Mouse (Mus musculus): ENCODE measurements around the gene Trit1. TPM values are rescaled to one million over a fixed set of nuclear protein-coding genes. Genes with fewer than 3 reads are reported as not detected.
A peak's percentile ranks its signal among the peaks of the same experiment; 100 is the strongest.

Gene Trit1
- polyA plus RNA-seq, 1 experiment: 2.7 TPM

DNA sequence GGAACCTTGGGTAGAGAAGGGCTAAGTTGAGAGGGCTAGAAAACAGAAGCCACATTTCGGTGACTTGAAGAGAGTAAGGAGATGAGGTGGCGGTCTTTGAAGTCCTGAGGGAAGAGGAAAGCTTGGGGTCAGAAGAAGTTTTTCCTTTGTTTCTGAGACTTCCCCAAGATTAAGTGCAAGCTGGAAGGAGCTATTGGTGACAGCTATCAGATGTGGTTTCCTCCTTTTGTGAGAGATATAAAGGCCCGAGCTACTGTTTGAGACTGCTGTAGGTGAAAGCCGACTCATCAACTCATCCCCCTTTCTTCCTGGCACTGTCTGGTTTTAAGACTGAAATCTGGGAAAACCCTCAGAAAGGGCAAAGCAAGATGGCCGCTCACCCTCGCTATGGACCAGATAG, 52.2 kb downstream of the Trit1 start:
- Histone ChIP-seq H3K36me3 (ENCODE audit: control insufficient read depth, insufficient read depth, low read length) (no peaks in the 10 kb centered on the region), H3K4me3 (ENCODE audit: low read depth, low read length) (no peak overlapping the region), H3K27me3 (ENCODE audit: control insufficient read depth, insufficient read depth, low read length) (no peaks in the 10 kb centered on the region), H3K4me1 (ENCODE audit: control insufficient read depth, insufficient read depth, insufficient read length, low read length) (no peaks in the 10 kb centered on the region), H3K27ac (ENCODE audit: insufficient read depth, low read depth, low read length) (no peak overlapping the region)
- no peak for TF ChIP-seq POLR2A (IDR thresholded peaks at IDR 0.05; ENCODE audit: low read depth, low read length)
- TF ChIP-seq CTCF (IDR thresholded peaks at IDR 0.05; ENCODE audit: extremely low read depth, insufficient read length, insufficient replicate concordance, low read depth, low read length): no peak
- WGBS: 83% methylated on average over 6 of the region's 6 CpGs

GRCm38 (mm10) chr4:123071266-123071966, 55.0 kb downstream of the Trit1 start:
- Histone ChIP-seq H3K4me1 (ENCODE audit: control insufficient read depth, insufficient read depth, insufficient read length, low read length) (no peaks in the 10 kb centered on the region), H3K27me3 (ENCODE audit: control insufficient read depth, insufficient read depth, low read length) (no peaks in the 10 kb centered on the region), H3K27ac (ENCODE audit: insufficient read depth, low read depth, low read length) (no peak overlapping the region), H3K36me3 (ENCODE audit: control insufficient read depth, insufficient read depth, low read length) (no peaks in the 10 kb centered on the region), H3K4me3 (ENCODE audit: low read depth, low read length) (no peak overlapping the region; the same call in 1 of the 2 replicates)
- TF ChIP-seq CTCF (IDR thresholded peaks at IDR 0.05; ENCODE audit: extremely low read depth, insufficient read length, insufficient replicate concordance, low read depth, low read length): peak; percentile 50; the same call in 1 of the 2 replicates
- TF ChIP-seq POLR2A (IDR thresholded peaks at IDR 0.05; ENCODE audit: low read depth, low read length): no peak
- 8% methylated on average over 13 of the region's 13 CpGs for WGBS

DNA sequence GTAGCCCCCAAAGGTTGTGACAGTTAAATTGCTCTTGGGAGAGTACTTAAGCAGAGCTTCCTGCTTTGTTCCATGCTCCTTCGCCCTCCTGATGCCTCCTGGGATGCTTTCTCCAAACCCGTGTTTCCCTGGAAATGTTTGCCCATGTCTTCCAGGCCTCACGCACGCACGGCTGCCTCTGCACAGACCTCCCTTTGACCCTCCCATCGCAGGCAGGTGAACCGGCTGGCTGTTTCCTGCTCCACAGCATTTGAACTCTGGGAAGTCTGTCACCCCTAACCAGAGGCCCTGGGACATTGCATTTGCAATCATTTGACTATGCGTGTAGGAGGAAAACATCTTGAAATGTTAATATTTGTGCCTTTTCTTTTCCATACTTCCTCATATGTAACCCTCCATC, 60.5 kb downstream of the Trit1 start:
- TF ChIP-seq CTCF (IDR thresholded peaks at IDR 0.05; ENCODE audit: extremely low read depth, insufficient read length, insufficient replicate concordance, low read depth, low read length) (no peak), POLR2A (IDR thresholded peaks at IDR 0.05; ENCODE audit: low read depth, low read length) (no peak)
- Histone ChIP-seq H3K4me1 (ENCODE audit: control insufficient read depth, insufficient read depth, insufficient read length, low read length) (peaks cover 11% of the 10 kb centered on the region), H3K27ac (ENCODE audit: insufficient read depth, low read depth, low read length) (no peak overlapping the region), H3K36me3 (ENCODE audit: control insufficient read depth, insufficient read depth, low read length) (no peaks in the 10 kb centered on the region), H3K27me3 (ENCODE audit: control insufficient read depth, insufficient read depth, low read length) (no peaks in the 10 kb centered on the region), H3K4me3 (ENCODE audit: low read depth, low read length) (no peak overlapping the region)
- 46% methylated on average over 8 of the region's 8 CpGs for WGBS

DNA sequence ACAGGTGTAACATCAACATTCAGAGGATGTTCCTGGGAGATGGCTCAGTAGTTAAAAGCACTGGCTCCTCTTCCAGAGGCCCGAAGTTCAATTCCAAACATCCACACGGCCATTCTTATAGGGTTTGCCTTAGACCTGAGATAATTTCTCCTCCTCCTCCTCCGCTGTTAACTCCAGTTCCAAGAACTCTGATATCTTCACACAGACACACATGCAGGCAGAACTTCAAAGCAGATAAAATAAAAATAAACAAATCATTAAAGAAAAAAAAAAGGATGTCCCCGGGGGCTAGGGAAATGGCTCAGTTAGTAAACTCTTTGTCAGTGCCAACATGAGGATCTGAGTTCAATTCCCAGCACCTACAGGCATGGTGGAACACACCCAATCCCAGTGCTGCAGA, 61.8 kb downstream of the Trit1 start:
- 32% methylated on average over 4 of the region's 4 CpGs for WGBS
- Histone ChIP-seq H3K4me1 (ENCODE audit: control insufficient read depth, insufficient read depth, insufficient read length, low read length) (peaks cover 11% of the 10 kb centered on the region), H3K27me3 (ENCODE audit: control insufficient read depth, insufficient read depth, low read length) (no peaks in the 10 kb centered on the region), H3K4me3 (ENCODE audit: low read depth, low read length) (no peak overlapping the region), H3K36me3 (ENCODE audit: control insufficient read depth, insufficient read depth, low read length) (no peaks in the 10 kb centered on the region), H3K27ac (ENCODE audit: insufficient read depth, low read depth, low read length) (no peak overlapping the region)
- TF ChIP-seq POLR2A (IDR thresholded peaks at IDR 0.05; ENCODE audit: low read depth, low read length) (no peak), CTCF (IDR thresholded peaks at IDR 0.05; ENCODE audit: extremely low read depth, insufficient read length, insufficient replicate concordance, low read depth, low read length) (no peak)

DNA sequence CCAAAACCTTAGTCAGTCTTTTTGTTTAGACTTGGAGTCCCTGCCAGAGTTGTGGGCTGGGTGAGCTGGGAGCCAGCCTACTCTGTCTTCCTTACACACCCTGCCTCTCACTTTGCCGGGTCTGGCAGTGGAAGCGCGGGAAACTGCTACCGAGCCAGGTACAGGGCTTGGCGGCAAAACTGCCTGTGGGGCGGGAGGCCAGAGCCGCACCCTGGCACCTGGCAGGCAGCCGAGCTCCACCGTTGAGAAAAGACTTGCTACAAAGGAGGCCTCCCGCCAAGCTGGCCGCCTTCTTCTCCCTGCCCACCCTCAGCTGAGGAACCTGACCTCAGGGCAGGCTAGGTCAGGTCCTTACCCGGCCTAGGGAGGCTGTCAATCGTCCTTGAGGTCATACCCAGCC, 64.4 kb downstream of the Trit1 start:
- WGBS: 15% methylated on average over 13 of the region's 13 CpGs
- Histone ChIP-seq H3K36me3 (ENCODE audit: control insufficient read depth, insufficient read depth, low read length) (no peaks in the 10 kb centered on the region), H3K4me3 (ENCODE audit: low read depth, low read length) (no peak overlapping the region), H3K27me3 (ENCODE audit: control insufficient read depth, insufficient read depth, low read length) (no peaks in the 10 kb centered on the region), H3K27ac (ENCODE audit: insufficient read depth, low read depth, low read length) (0 out of 2 replicates have a peak overlapping the region, but pooled peaks have one; percentile 24), H3K4me1 (ENCODE audit: control insufficient read depth, insufficient read depth, insufficient read length, low read length) (peaks cover 11% of the 10 kb centered on the region)
- TF ChIP-seq CTCF (IDR thresholded peaks at IDR 0.05; ENCODE audit: extremely low read depth, insufficient read length, insufficient replicate concordance, low read depth, low read length) (no peak), POLR2A (IDR thresholded peaks at IDR 0.05; ENCODE audit: low read depth, low read length) (no peak)

DNA sequence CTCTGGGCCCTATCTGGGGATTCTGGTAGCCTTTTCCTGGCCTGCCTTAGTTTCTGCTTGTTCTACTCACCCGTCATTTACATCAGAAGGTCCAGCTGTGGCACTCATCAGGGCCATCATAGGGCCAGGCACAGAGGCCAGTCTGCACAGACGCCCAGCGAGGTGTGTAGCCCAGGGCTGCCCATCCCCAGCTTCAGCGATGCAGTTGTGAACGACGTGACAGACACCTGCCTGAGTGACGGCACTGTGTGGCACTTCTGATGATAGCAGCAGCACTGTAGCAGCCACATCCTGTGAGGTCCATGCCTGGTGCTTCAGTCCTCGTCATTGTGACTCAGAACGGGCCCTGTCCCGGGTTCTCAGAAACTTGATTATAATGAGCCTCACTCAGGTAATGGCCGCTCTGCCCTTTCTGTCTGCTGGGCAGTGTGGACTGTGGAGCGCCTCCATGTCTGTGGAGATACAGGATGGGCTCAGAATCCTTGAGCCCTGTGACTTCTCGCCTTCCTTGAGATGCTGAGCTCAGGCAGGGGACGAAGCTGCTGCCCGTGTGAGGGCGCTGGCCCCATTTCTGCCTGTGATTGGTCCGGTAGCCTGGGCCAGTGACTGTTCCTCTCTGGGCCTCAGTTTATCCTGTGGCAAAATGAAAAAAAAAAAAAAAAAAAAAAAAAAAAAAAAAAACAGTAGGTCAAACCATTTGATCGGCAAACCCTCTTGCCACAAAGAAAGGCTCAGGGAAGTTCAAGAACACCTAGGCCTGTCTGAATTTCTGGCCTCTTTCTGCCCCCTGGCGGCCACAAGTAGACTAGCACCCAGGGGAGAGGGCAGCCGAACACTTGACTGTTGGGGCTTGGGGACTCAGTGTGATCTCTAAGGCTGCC, 66.1 kb downstream of the Trit1 start:
- peaks cover 11% of the 10 kb centered on the region for H3K4me1 ChIP-seq (ENCODE audit: control insufficient read depth, insufficient read depth, insufficient read length, low read length)
- H3K27me3 ChIP-seq (ENCODE audit: control insufficient read depth, insufficient read depth, low read length): no peaks in the 10 kb centered on the region
- no peak overlapping the region for H3K4me3 ChIP-seq (ENCODE audit: low read depth, low read length)
- 78% methylated on average over 20 of the region's 20 CpGs for WGBS
- no peak overlapping the region for H3K27ac ChIP-seq (ENCODE audit: insufficient read depth, low read depth, low read length)
- H3K36me3 ChIP-seq (ENCODE audit: control insufficient read depth, insufficient read depth, low read length): no peaks in the 10 kb centered on the region
- peak; percentile 87 for TF ChIP-seq CTCF (IDR thresholded peaks at IDR 0.05; ENCODE audit: extremely low read depth, insufficient read length, insufficient replicate concordance, low read depth, low read length)
- TF ChIP-seq POLR2A (IDR thresholded peaks at IDR 0.05; ENCODE audit: low read depth, low read length): no peak

- Histone ChIP-seq H3K4me1 (ENCODE audit: control insufficient read depth, insufficient read depth, insufficient read length, low read length) (peaks cover 11% of the 10 kb centered on the region), H3K36me3 (ENCODE audit: control insufficient read depth, insufficient read depth, low read length) (no peaks in the 10 kb centered on the region), H3K4me3 (ENCODE audit: low read depth, low read length) (no peak overlapping the region), H3K27me3 (ENCODE audit: control insufficient read depth, insufficient read depth, low read length) (no peaks in the 10 kb centered on the region), H3K27ac (ENCODE audit: insufficient read depth, low read depth, low read length) (no peak overlapping the region)
- TF ChIP-seq CTCF (IDR thresholded peaks at IDR 0.05; ENCODE audit: extremely low read depth, insufficient read length, insufficient replicate concordance, low read depth, low read length) (no peak), POLR2A (IDR thresholded peaks at IDR 0.05; ENCODE audit: low read depth, low read length) (no peak)
- 54% methylated on average over 13 of the region's 13 CpGs for WGBS
Observed at GRCm38 (mm10) chr4:123083323-123083902, 67.0 kb downstream of the Trit1 start.
